Mouse (Mus musculus): ENCODE results near the gene Prpf31. TPM values are rescaled to one million over a fixed set of nuclear protein-coding genes. Genes with fewer than 3 reads are reported as not detected.
"Not testable (repeated sequence)": the region's sequence is repeated elsewhere in the genome, so short reads cannot be mapped to it uniquely, and the experiment has no call there.

The Prpf31 gene
- 82.5 and 90.0 TPM in 2 replicates for polyA plus RNA-seq (2015; fragmentation: Nextera tagmentation; extraction: Ambion mirVana)

DNA sequence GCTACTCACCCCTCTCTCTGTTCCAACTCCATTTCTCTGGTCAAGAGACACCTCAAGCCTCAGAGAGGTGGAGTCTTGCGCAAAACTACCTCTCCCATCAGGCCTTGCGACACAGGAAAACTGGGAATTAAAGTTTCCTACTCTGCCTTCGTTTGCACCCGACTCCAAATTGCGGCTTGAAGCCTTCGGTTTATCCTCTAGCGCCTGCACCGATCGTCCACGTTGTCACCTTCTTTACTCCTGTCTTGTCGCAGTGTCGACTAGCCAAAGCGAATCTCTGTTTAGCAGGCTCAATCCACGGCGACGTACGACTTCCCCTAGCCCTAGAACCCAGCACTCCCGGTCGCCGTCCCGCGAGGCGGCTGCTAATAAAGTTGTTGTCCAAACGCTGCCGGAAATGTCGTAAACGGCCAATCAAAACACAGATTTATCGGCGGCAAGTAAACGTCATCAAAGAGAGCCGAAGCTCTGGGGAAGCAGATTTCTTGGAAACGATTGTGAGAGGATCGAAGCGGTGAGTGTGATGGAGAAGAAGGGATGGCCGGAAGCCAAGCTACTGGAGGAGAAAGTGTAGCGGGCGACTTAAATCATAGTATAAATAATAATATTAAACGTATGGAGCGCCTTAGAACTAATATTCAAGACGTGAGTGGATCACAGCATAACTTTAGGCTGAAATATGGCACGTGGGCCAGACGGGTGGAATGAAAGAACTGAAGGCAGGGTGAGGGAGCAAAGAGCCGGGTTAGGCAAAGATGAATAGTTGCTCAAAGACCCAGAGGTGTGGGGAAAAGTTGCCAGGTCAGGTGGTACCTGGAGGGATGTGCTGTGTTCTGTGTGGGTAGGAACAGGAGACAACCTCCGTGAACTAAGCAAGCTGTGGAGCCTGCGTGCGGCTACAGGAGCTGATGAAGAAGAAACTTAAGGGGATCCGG, at the start of gene Prpf31, which contains the start of gene Tfpt:
Gene Prpf31 (plus strand): TSS at position 443 of the 935 bp plus-strand sequence.
Gene Tfpt (minus strand): TSS at position 387 of the 935 bp plus-strand sequence.
- Histone ChIP-seq H3K9ac (peak within 1 kb of the TSS; percentile 73), H3K4me1 (peaks cover 19% of the 10 kb centered on the region), H3K36me3 (peaks cover 10% of the 10 kb centered on the region; the same call in 1 of the 2 replicates), H3K27me3 (replicated peaks) (no peaks in the 10 kb centered on the region), H3K4me2 (peak within 1 kb of the TSS; percentile 94), H3K9me3 (no peaks in the 10 kb centered on the region), H3K27ac (peak within 1 kb of the TSS; percentile 86), H3K4me3 (replicated peaks) (peak within 1 kb of the TSS; percentile 71)
- WGBS: 1% methylated on average over 47 of the region's 47 CpGs
- ATAC-seq (ENCODE audit: insufficient read depth, low FRiP score, low read depth): peak; percentile 88

DNA sequence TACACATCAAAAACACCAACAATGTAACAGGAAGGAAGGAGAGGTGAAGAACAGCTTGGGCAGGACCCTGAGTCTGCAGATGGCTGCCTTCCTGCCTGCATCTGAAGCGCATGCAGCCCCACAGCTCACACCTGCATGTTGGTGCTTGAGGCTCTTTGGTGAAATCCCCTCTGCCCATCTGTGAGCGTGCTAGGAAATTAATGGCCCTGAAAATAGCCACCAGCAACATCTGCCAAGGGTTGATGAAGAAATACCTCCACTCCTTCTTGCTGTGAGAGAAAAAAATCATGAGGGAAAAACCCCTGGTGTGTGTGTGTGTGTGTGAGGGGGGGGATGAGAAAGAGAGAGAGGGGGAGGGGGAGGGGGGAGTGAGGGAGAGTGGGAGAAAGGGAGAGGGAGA, 49.8 kb upstream of the Prpf31 start:
- Histone ChIP-seq H3K9ac (no peak overlapping the region), H3K9me3 (no peaks in the 10 kb centered on the region), H3K4me3 (replicated peaks) (no peak overlapping the region), H3K4me2 (no peak overlapping the region), H3K4me1 (no peaks in the 10 kb centered on the region), H3K27me3 (replicated peaks) (no peaks in the 10 kb centered on the region), H3K36me3 (no peaks in the 10 kb centered on the region), H3K27ac (no peak overlapping the region)
- ATAC-seq (ENCODE audit: insufficient read depth, low FRiP score, low read depth): no peak
- WGBS: 54% methylated on average over 2 of the region's 2 CpGs

DNA sequence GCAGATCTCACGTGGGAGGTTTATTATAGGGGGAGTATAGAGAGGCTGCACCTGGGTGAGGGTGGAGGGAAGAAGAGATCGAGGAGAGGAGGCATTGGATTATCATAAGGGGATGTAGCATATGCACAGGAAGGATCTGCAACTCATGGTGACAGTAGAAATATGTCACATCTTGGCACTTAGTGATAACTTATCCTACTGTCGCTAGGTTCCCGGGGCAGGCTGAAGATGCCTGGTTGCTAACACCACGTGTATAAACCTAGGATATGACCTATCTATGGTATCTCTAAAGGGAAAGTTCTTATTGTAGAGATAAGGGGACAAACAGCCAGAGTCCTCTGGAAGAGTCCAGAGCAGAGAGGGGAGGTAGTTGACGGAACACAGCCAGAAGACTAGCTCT, 44.0 kb upstream of the Prpf31 start:
- Histone ChIP-seq H3K4me1 (no peaks in the 10 kb centered on the region), H3K36me3 (no peaks in the 10 kb centered on the region), H3K27me3 (replicated peaks) (no peaks in the 10 kb centered on the region), H3K27ac (no peak overlapping the region), H3K4me2 (no peak overlapping the region), H3K9me3 (no peaks in the 10 kb centered on the region), H3K4me3 (replicated peaks) (no peak overlapping the region), H3K9ac (no peak overlapping the region)
- 15% methylated on average over 6 of the region's 6 CpGs for WGBS
- no peak for ATAC-seq (ENCODE audit: insufficient read depth, low FRiP score, low read depth)

DNA sequence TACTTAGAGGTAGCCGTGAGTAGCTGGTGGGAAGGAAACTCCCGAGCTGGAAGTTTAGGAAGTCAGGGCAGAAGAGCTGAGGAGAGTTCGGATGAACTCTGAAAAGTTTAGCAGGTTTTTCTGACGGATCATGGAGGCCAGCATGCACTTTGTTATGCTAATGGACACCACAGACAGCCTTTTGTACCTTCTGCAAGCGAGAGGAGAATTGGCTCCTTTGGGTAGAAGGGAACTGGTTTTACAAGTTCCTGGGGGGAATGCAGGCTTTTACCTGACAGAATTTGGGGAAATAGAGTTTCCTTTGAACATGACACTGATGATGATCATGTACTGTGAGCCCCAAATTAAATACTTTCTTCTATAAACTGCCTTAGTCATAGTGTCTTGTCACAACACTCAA, 43.5 kb upstream of the Prpf31 start:
- Histone ChIP-seq H3K36me3 (no peaks in the 10 kb centered on the region), H3K4me3 (replicated peaks) (no peak overlapping the region), H3K27ac (no peak overlapping the region), H3K27me3 (replicated peaks) (no peaks in the 10 kb centered on the region), H3K9me3 (no peaks in the 10 kb centered on the region), H3K4me1 (no peaks in the 10 kb centered on the region), H3K4me2 (no peak overlapping the region), H3K9ac (no peak overlapping the region)
- ATAC-seq (ENCODE audit: insufficient read depth, low FRiP score, low read depth): no peak
- 3% methylated on average over 5 of the region's 5 CpGs for WGBS

DNA sequence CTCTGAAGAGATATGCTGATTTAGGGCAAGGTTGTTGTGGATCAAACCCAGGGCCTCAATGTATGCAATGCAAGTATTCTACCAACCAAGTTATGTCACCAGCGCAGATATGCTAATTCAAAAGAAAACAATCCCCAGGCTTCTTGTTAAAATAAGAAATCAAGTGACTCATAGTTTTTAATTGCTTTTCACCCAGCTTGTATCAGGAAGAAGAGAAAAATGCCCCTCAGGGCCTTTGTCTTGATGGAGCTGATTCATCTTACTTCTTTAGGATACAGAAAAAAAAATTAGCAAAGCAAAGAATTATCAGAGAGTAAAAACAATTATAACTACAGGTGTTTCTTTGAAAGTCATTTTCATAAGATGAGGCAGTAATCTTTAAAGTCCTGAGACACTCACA, 42.5 kb upstream of the Prpf31 start:
- no peak overlapping the region for H3K4me2 ChIP-seq
- WGBS: 77% methylated on average over 1 of the region's 1 CpGs
- no peak overlapping the region for H3K27ac ChIP-seq
- H3K27me3 ChIP-seq (replicated peaks): no peaks in the 10 kb centered on the region
- ATAC-seq (ENCODE audit: insufficient read depth, low FRiP score, low read depth): no peak
- H3K9me3 ChIP-seq: no peaks in the 10 kb centered on the region
- H3K9ac ChIP-seq: no peak overlapping the region
- H3K36me3 ChIP-seq: no peaks in the 10 kb centered on the region
- H3K4me3 ChIP-seq (replicated peaks): no peak overlapping the region
- H3K4me1 ChIP-seq: no peaks in the 10 kb centered on the region

DNA sequence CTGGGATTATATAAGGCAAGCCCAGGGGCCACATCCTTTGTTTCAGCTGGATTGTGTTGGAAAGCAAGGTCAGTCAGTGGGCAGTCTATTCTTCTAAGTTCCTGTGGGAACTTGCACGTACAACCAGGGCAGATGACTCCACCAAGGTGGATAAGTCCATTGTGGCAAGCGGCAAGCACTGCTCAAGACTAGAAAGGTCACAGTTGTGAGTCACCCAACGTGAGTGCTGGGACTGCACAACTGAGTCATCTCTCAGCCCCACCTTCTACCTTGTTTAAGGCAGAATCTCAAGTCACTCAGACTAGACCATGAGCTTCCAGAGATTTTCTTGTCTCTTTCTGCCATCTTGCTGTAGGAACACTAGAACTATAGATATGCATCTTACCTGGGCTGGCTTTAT, 39.2 kb upstream of the Prpf31 start:
- Histone ChIP-seq H3K4me3 (replicated peaks) (no peak overlapping the region), H3K9ac (no peak overlapping the region), H3K27me3 (replicated peaks) (no peaks in the 10 kb centered on the region), H3K4me2 (no peak overlapping the region), H3K27ac (no peak overlapping the region), H3K4me1 (no peaks in the 10 kb centered on the region), H3K9me3 (no peaks in the 10 kb centered on the region), H3K36me3 (no peaks in the 10 kb centered on the region)
- WGBS: 71% methylated on average over 3 of the region's 3 CpGs
- no peak for ATAC-seq (ENCODE audit: insufficient read depth, low FRiP score, low read depth)

DNA sequence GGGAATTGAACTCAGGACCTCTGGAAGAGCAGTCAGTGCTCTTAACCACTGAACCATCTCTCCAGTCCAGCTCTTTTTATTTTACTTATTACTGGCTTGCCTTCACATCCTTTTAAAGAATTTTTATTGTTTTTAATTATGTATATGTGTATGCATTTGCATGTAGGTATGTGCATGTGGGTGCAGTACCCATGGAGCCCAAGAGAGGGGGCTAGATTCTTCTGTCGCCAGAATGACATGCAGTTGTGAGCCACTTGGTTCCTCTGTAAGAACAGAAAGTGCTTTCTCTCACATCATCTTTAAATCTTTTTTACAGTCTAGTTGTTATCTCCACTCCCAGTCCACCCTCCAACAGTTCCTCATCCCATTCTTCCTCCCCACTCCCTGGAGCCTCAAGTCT, 38.3 kb upstream of the Prpf31 start:
- H3K9ac ChIP-seq: no peak overlapping the region
- no peaks in the 10 kb centered on the region for H3K27me3 ChIP-seq (replicated peaks)
- H3K4me2 ChIP-seq: no peak overlapping the region
- no peaks in the 10 kb centered on the region for H3K4me1 ChIP-seq
- H3K4me3 ChIP-seq (replicated peaks): no peak overlapping the region
- H3K27ac ChIP-seq: no peak overlapping the region
- 75% methylated on average over 1 of the region's 1 CpGs for WGBS
- H3K9me3 ChIP-seq: no peaks in the 10 kb centered on the region
- ATAC-seq (ENCODE audit: insufficient read depth, low FRiP score, low read depth): no peak
- no peaks in the 10 kb centered on the region for H3K36me3 ChIP-seq

DNA sequence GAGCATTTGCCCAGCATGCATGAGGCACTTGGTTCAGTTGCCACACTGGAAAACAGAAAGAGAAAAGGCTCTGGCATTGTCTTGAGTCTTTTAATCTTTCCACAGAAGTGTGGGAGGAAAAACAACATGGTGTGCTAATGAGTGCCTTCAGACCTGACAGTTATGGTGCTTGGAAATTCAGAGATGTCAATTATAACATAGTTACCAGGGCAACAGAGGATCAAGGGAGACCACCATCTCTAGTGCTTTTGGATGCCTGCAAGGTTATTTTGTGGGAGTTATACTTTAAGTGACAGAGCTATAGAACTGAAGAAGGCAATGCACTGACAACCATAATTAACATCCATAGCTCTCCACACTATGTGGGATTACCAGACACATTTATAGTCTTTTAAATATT, 35.9 kb upstream of the Prpf31 start:
- ATAC-seq (ENCODE audit: insufficient read depth, low FRiP score, low read depth): no peak
- H3K4me2 ChIP-seq: no peak overlapping the region
- no peaks in the 10 kb centered on the region for H3K27me3 ChIP-seq (replicated peaks)
- H3K9me3 ChIP-seq: no peaks in the 10 kb centered on the region
- H3K4me1 ChIP-seq: no peaks in the 10 kb centered on the region
- H3K9ac ChIP-seq: no peak overlapping the region
- no peak overlapping the region for H3K27ac ChIP-seq
- H3K4me3 ChIP-seq (replicated peaks): no peak overlapping the region
- H3K36me3 ChIP-seq: no peaks in the 10 kb centered on the region

DNA sequence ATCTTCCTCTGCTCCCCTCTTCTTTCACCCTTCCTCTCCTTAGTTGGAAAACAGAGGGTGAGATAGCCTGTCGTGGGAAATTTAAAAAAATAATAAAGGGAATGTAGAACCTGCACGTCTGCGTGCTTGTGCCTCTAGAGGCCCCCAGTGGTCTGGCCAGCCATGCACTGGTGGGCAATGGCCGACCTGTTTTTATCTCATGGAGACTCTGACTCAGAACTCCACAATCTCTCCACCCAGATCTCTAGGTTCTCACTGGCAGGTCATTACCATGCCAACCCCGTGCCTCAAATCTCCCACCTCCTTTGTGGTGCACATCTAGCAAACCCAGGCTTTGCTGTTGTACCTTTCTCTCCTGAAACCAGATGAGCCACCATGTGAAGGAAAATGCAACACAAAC, 35.1 kb upstream of the Prpf31 start:
- 17% methylated on average over 5 of the region's 5 CpGs for WGBS
- no peak; the same call in 1 of the 2 replicates for ATAC-seq (ENCODE audit: insufficient read depth, low FRiP score, low read depth)
- peak overlapping the region; percentile 4; the same call in 1 of the 2 replicates for H3K4me3 ChIP-seq (replicated peaks)
- H3K9ac ChIP-seq: no peak overlapping the region
- H3K27me3 ChIP-seq (replicated peaks): no peaks in the 10 kb centered on the region
- H3K4me2 ChIP-seq: peak overlapping the region; percentile 19
- H3K9me3 ChIP-seq: no peaks in the 10 kb centered on the region
- no peaks in the 10 kb centered on the region for H3K36me3 ChIP-seq
- H3K27ac ChIP-seq: peak overlapping the region; percentile 3; the same call in 1 of the 2 replicates
- H3K4me1 ChIP-seq: no peaks in the 10 kb centered on the region

DNA sequence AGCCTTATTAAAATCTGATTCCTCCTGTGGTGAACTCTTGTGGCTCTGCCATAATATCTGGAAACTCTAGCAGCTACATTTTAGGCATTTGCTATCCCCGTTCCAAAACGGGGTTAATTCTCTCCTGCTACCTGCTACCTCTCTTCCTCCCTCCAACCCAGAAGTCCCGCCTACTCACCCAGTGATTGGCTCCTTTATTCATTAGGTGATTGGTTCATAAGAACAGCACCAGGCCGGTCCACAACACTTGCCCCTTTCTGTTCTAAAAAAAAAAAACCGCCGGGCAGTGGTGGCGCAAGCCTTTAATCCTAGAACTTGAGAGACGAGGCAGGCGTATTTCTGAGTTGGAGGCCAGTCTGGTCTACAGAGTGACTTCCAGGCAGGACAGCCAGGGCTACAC, 34.6 kb upstream of the Prpf31 start:
- Histone ChIP-seq H3K9me3 (no peaks in the 10 kb centered on the region), H3K4me3 (replicated peaks) (peak overlapping the region; percentile 4; the same call in 1 of the 2 replicates), H3K36me3 (no peaks in the 10 kb centered on the region), H3K4me1 (no peaks in the 10 kb centered on the region), H3K27me3 (replicated peaks) (no peaks in the 10 kb centered on the region), H3K4me2 (peak overlapping the region; percentile 19), H3K27ac (peak overlapping the region; percentile 3; the same call in 1 of the 2 replicates), H3K9ac (no peak overlapping the region)
- ATAC-seq (ENCODE audit: insufficient read depth, low FRiP score, low read depth): peak; percentile 70; the same call in 1 of the 2 replicates
- WGBS: 14% methylated on average over 9 of the region's 9 CpGs

DNA sequence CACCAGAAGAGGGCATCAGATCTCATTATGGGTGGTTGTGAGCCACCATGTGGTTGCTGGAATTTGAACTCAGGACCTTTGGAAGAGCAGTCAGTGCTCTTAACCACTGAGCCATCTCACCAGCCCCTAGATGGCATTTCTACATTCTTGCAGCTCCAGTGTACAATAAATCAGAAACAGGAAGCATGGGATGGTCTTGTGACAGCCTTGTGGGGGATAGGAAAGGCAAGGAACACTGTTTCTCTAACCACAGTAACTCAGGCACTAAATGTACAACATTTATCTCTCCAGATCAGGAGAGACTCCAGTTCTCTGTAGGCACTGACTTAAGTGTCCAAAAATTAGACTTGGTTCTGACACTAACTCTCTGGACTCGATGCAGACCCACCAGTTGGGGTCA, 32.0 kb upstream of the Prpf31 start:
- H3K4me1 ChIP-seq; H3K4me3 ChIP-seq (replicated peaks); H3K27ac ChIP-seq; H3K36me3 ChIP-seq; ATAC-seq (ENCODE audit: insufficient read depth, low FRiP score, low read depth); H3K4me2 ChIP-seq; H3K9me3 ChIP-seq; H3K9ac ChIP-seq; H3K27me3 ChIP-seq (replicated peaks): not testable (repeated sequence)
- WGBS: 51% methylated on average over 1 of the region's 1 CpGs

DNA sequence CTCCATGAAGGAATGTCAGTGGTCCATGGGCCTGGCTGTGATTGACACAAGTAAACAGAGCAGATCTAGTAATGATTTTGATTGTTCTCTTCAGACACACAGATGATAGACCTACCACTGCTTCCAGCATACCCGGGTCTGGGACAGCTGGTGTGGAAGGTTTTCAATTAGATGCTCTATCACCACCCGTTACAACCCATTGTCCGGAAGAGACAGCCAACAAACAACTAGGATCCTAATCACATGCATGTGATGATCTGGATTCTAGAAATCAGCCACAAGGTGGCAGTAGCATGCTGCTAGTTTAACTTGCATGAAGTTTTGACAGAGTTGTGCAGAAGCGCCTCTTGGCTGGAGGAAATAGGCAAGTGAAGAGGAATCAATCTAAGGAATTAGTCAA, 28.7 kb upstream of the Prpf31 start:
- no peak overlapping the region for H3K27ac ChIP-seq
- no peak overlapping the region for H3K4me3 ChIP-seq (replicated peaks)
- 14% methylated on average over 4 of the region's 4 CpGs for WGBS
- no peaks in the 10 kb centered on the region for H3K4me1 ChIP-seq
- no peaks in the 10 kb centered on the region for H3K27me3 ChIP-seq (replicated peaks)
- H3K9me3 ChIP-seq: no peaks in the 10 kb centered on the region
- peak; percentile 22; the same call in 1 of the 2 replicates for ATAC-seq (ENCODE audit: insufficient read depth, low FRiP score, low read depth)
- no peaks in the 10 kb centered on the region for H3K36me3 ChIP-seq
- no peak overlapping the region for H3K4me2 ChIP-seq
- no peak overlapping the region for H3K9ac ChIP-seq

Measured in stomach, embryonic 15.5 days (tissue).